Mouse (Mus musculus): Measurements from ENCODE around the gene Shc1. TPM values are rescaled to one million over a fixed set of nuclear protein-coding genes. Genes with fewer than 3 reads are reported as not detected.

Shc1 gene
- polyA plus RNA-seq, 1 experiment = 86.3 TPM

GRCm38 (mm10) chr3:89408448-89408847 lies 9.8 kb upstream of the Shc1 start:
- Histone ChIP-seq H3K79me2 (ENCODE audit: control insufficient read depth, insufficient read depth) (peaks cover 7% of the 10 kb centered on the region), H3K27me3 (ENCODE audit: control insufficient read depth, insufficient read depth, insufficient read length) (no peaks in the 10 kb centered on the region), H3K79me3 (ENCODE audit: low read depth) (no peaks in the 10 kb centered on the region), H3ac (ENCODE audit: control insufficient read depth, insufficient read length, low read depth) (no peak overlapping the region), H3K36me3 (ENCODE audit: control insufficient read depth, insufficient read depth) (peaks cover 13% of the 10 kb centered on the region), H3K4me3 (ENCODE audit: insufficient read depth, poor library complexity, severe bottlenecking) (no peak overlapping the region)
- TF ChIP-seq CTCF (IDR thresholded peaks at IDR 0.05; ENCODE audit: control insufficient read depth, insufficient read depth, insufficient read length) (no peak), CEBPB (IDR thresholded peaks at IDR 0.05; ENCODE audit: low read depth) (no peak)

GRCm38 (mm10) chr3:89409701-89410100 lies 8.5 kb upstream of the Shc1 start:
- Histone ChIP-seq H3K36me3 (ENCODE audit: control insufficient read depth, insufficient read depth) (peaks cover 26% of the 10 kb centered on the region), H3K4me3 (ENCODE audit: insufficient read depth, poor library complexity, severe bottlenecking) (no peak overlapping the region), H3K27me3 (ENCODE audit: control insufficient read depth, insufficient read depth, insufficient read length) (no peaks in the 10 kb centered on the region), H3K79me3 (ENCODE audit: low read depth) (peaks cover under 1% of the 10 kb centered on the region), H3K79me2 (ENCODE audit: control insufficient read depth, insufficient read depth) (peaks cover 9% of the 10 kb centered on the region), H3ac (ENCODE audit: control insufficient read depth, insufficient read length, low read depth) (no peak overlapping the region)
- TF ChIP-seq CTCF (IDR thresholded peaks at IDR 0.05; ENCODE audit: control insufficient read depth, insufficient read depth, insufficient read length) = no peak

GRCm38 (mm10) chr3:89410864-89411263 lies 7.4 kb upstream of the Shc1 start:
- Histone ChIP-seq H3K27me3 (ENCODE audit: control insufficient read depth, insufficient read depth, insufficient read length) (no peaks in the 10 kb centered on the region), H3K79me2 (ENCODE audit: control insufficient read depth, insufficient read depth) (peaks cover 21% of the 10 kb centered on the region), H3K4me3 (ENCODE audit: insufficient read depth, poor library complexity, severe bottlenecking) (peak overlapping the region; percentile 37), H3ac (ENCODE audit: control insufficient read depth, insufficient read length, low read depth) (peak overlapping the region; percentile 41), H3K36me3 (ENCODE audit: control insufficient read depth, insufficient read depth) (peaks cover 32% of the 10 kb centered on the region), H3K79me3 (ENCODE audit: low read depth) (peaks cover 11% of the 10 kb centered on the region)
- no peak for TF ChIP-seq MYOD1 (IDR thresholded peaks at IDR 0.05; ENCODE audit: control insufficient read depth, insufficient read length, low read depth)
- no peak for TF ChIP-seq CEBPB (IDR thresholded peaks at IDR 0.05; ENCODE audit: low read depth)
- TF ChIP-seq CTCF (IDR thresholded peaks at IDR 0.05; ENCODE audit: control insufficient read depth, insufficient read depth, insufficient read length) = no peak
- no peak for TF ChIP-seq MAX (IDR thresholded peaks at IDR 0.05)
- TF ChIP-seq FOSL1 (IDR thresholded peaks at IDR 0.05; ENCODE audit: insufficient read depth, low read length, poor library complexity, severe bottlenecking) = no peak
- TF ChIP-seq MYOG (IDR thresholded peaks at IDR 0.05; ENCODE audit: control insufficient read depth, extremely low read depth, insufficient read length) = no peak
- TF ChIP-seq USF1 (IDR thresholded peaks at IDR 0.05; ENCODE audit: low read depth) = no peak

GRCm38 (mm10) chr3:89411490-89412393 lies 6.5 kb upstream of the Shc1 start, which contains the start of gene Flad1:
Gene Flad1, minus strand, starts transcription at chr3:89411870.
- H3K4me3 ChIP-seq (ENCODE audit: insufficient read depth, poor library complexity, severe bottlenecking) = peak within 1 kb of the TSS; percentile 37
- no peaks in the 10 kb centered on the region for H3K27me3 ChIP-seq (ENCODE audit: control insufficient read depth, insufficient read depth, insufficient read length)
- TF ChIP-seq USF1 (IDR thresholded peaks at IDR 0.05; ENCODE audit: low read depth) = no peak
- no peak for TF ChIP-seq MAX (IDR thresholded peaks at IDR 0.05)
- TF ChIP-seq CTCF (IDR thresholded peaks at IDR 0.05; ENCODE audit: control insufficient read depth, insufficient read depth, insufficient read length) = no peak
- TF ChIP-seq CEBPB (IDR thresholded peaks at IDR 0.05; ENCODE audit: low read depth) = no peak
- TF ChIP-seq FOSL1 (IDR thresholded peaks at IDR 0.05; ENCODE audit: insufficient read depth, low read length, poor library complexity, severe bottlenecking) = no peak
- TF ChIP-seq MYOG (IDR thresholded peaks at IDR 0.05; ENCODE audit: control insufficient read depth, extremely low read depth, insufficient read length) = no peak
- no peak for TF ChIP-seq MYOD1 (IDR thresholded peaks at IDR 0.05; ENCODE audit: control insufficient read depth, insufficient read length, low read depth)
- peaks cover 41% of the 10 kb centered on the region for H3K36me3 ChIP-seq (ENCODE audit: control insufficient read depth, insufficient read depth)
- H3ac ChIP-seq (ENCODE audit: control insufficient read depth, insufficient read length, low read depth) = peak within 1 kb of the TSS; percentile 75
- peaks cover 20% of the 10 kb centered on the region for H3K79me3 ChIP-seq (ENCODE audit: low read depth)
- H3K79me2 ChIP-seq (ENCODE audit: control insufficient read depth, insufficient read depth) = peaks cover 30% of the 10 kb centered on the region

GRCm38 (mm10) chr3:89416158-89416557 lies 2.1 kb upstream of the Shc1 start:
- Histone ChIP-seq H3K27me3 (ENCODE audit: control insufficient read depth, insufficient read depth, insufficient read length) (no peaks in the 10 kb centered on the region), H3ac (ENCODE audit: control insufficient read depth, insufficient read length, low read depth) (no peak overlapping the region), H3K4me3 (ENCODE audit: insufficient read depth, poor library complexity, severe bottlenecking) (no peak overlapping the region), H3K79me2 (ENCODE audit: control insufficient read depth, insufficient read depth) (peaks cover 57% of the 10 kb centered on the region), H3K36me3 (ENCODE audit: control insufficient read depth, insufficient read depth) (peaks cover 47% of the 10 kb centered on the region), H3K79me3 (ENCODE audit: low read depth) (peaks cover 39% of the 10 kb centered on the region)
- TF ChIP-seq MAX (IDR thresholded peaks at IDR 0.05) = no peak
- TF ChIP-seq CTCF (IDR thresholded peaks at IDR 0.05; ENCODE audit: control insufficient read depth, insufficient read depth, insufficient read length) = no peak
- TF ChIP-seq USF1 (IDR thresholded peaks at IDR 0.05; ENCODE audit: low read depth) = no peak
- no peak for TF ChIP-seq MYOD1 (IDR thresholded peaks at IDR 0.05; ENCODE audit: control insufficient read depth, insufficient read length, low read depth)
- TF ChIP-seq CEBPB (IDR thresholded peaks at IDR 0.05; ENCODE audit: low read depth) = no peak
- TF ChIP-seq FOSL1 (IDR thresholded peaks at IDR 0.05; ENCODE audit: insufficient read depth, low read length, poor library complexity, severe bottlenecking) = no peak
- TF ChIP-seq MYOG (IDR thresholded peaks at IDR 0.05; ENCODE audit: control insufficient read depth, extremely low read depth, insufficient read length) = no peak

- H3K36me3 ChIP-seq (ENCODE audit: control insufficient read depth, insufficient read depth) = peaks cover 47% of the 10 kb centered on the region
- peak overlapping the region; percentile 81 for H3ac ChIP-seq (ENCODE audit: control insufficient read depth, insufficient read length, low read depth)
- H3K4me3 ChIP-seq (ENCODE audit: insufficient read depth, poor library complexity, severe bottlenecking) = peak overlapping the region; percentile 73
- no peaks in the 10 kb centered on the region for H3K27me3 ChIP-seq (ENCODE audit: control insufficient read depth, insufficient read depth, insufficient read length)
- TF ChIP-seq CEBPB (IDR thresholded peaks at IDR 0.05; ENCODE audit: low read depth) (no peak), MYOG (IDR thresholded peaks at IDR 0.05; ENCODE audit: control insufficient read depth, extremely low read depth, insufficient read length) (no peak), CTCF (IDR thresholded peaks at IDR 0.05; ENCODE audit: control insufficient read depth, insufficient read depth, insufficient read length) (no peak), MAX (IDR thresholded peaks at IDR 0.05) (no peak), MYOD1 (IDR thresholded peaks at IDR 0.05; ENCODE audit: control insufficient read depth, insufficient read length, low read depth) (no peak), USF1 (IDR thresholded peaks at IDR 0.05; ENCODE audit: low read depth) (no peak), FOSL1 (IDR thresholded peaks at IDR 0.05; ENCODE audit: insufficient read depth, low read length, poor library complexity, severe bottlenecking) (no peak)
- peaks cover 44% of the 10 kb centered on the region for H3K79me3 ChIP-seq (ENCODE audit: low read depth)
- H3K79me2 ChIP-seq (ENCODE audit: control insufficient read depth, insufficient read depth) = peaks cover 65% of the 10 kb centered on the region
Measured at GRCm38 (mm10) chr3:89417131-89417530, 1.1 kb upstream of the Shc1 start.
